Mouse (Mus musculus) myocyte (in vitro differentiated cells): ENCODE data around the gene Tuba1c.

Experiments used
- CEBPB ChIP-seq: IDR thresholded peaks from 2 replicates; pipeline ENCODE4 v1.6.1; 2011; ENCODE audit warnings: mild to moderate bottlenecking, moderate library complexity; ENCODE audit not compliant: poor library complexity, insufficient read depth, severe bottlenecking
- MAX ChIP-seq: IDR thresholded peaks from one replicate; pipeline ENCODE4 v1.6.1; 2011; ENCODE audit warnings: low read depth, mild to moderate bottlenecking, control low read depth
- MYOD1 ChIP-seq, 3 experiments: IDR thresholded peaks; one replicate each; pipeline ENCODE4 v1.6.1; 2011; ENCODE audit warnings: control low read depth in 2 of 3, low read depth in 2 of 3, mild to moderate bottlenecking in 2 of 3, moderate library complexity in 1 of 3; ENCODE audit not compliant: insufficient read length in 2 of 3, control insufficient read depth in 1 of 3
- SRF ChIP-seq: IDR thresholded peaks from one replicate; pipeline ENCODE4 v1.6.1; 2011; ENCODE audit warnings: low read depth; ENCODE audit not compliant: control insufficient read depth, insufficient read length
- TCF12 ChIP-seq: IDR thresholded peaks from one replicate; pipeline ENCODE4 v1.6.1; 2011; ENCODE audit warnings: mild to moderate bottlenecking, control low read depth; ENCODE audit not compliant: poor library complexity, insufficient read depth, severe bottlenecking

GRCm38 (mm10) chr15:99079804-99080203 is 50.1 kb downstream of the Tuba1c start:
- TF ChIP-seq MAX (no peak), TCF12 (no peak), CEBPB (no peak), SRF (no peak), MYOD1 (IDR thresholded peaks at IDR 0.05; ENCODE audit: control insufficient read depth in 1 of 3, insufficient read length in 2 of 3, low read depth in 2 of 3) (no peak)
